Mouse (Mus musculus): Measurements from ENCODE around the gene Smpd3. TPM values are rescaled to one million over a fixed set of nuclear protein-coding genes. Genes with fewer than 3 reads are reported as not detected.
"Not testable (repeated sequence)": the region's sequence is repeated elsewhere in the genome, so short reads cannot be mapped to it uniquely, and the experiment has no call there.

Gene Smpd3
- polyA plus RNA-seq, 1 experiment from 2014 or later = 0.49 TPM

- DNase-seq (ENCODE audit: low spot score); H3K36me3 ChIP-seq (ENCODE audit: control insufficient read depth, insufficient read depth, low read length); H3K27me3 ChIP-seq (ENCODE audit: control insufficient read depth, insufficient read depth, low read length); H3K27ac ChIP-seq (replicated peaks; ENCODE audit: low read depth, low read length); H3K4me3 ChIP-seq (ENCODE audit: low read depth, low read length); H3K9ac ChIP-seq (ENCODE audit: low read length); H3K4me1 ChIP-seq (ENCODE audit: control insufficient read depth, insufficient read depth, low read length); ATAC-seq (ENCODE audit: insufficient number of reproducible peaks, low FRiP score, low TSS enrichment, low read depth); H3K9me3 ChIP-seq (ENCODE audit: control insufficient read depth, low read length); H3K4me2 ChIP-seq (ENCODE audit: low read depth, severe bottlenecking): not testable (repeated sequence)
- WGBS = 51% methylated on average over 2 of the region's 2 CpGs
These were observed 31.0 kb downstream of the Smpd3 start for GRCm38 (mm10) chr8:106306711-106307248.

- ATAC-seq (ENCODE audit: insufficient number of reproducible peaks, low FRiP score, low TSS enrichment, low read depth) (no peak), DNase-seq (ENCODE audit: low spot score) (no peak)
- Histone ChIP-seq H3K4me2 (ENCODE audit: low read depth, severe bottlenecking) (no peak overlapping the region), H3K4me3 (ENCODE audit: low read depth, low read length) (no peak overlapping the region), H3K9me3 (ENCODE audit: control insufficient read depth, low read length) (no peaks in the 10 kb centered on the region), H3K36me3 (ENCODE audit: control insufficient read depth, insufficient read depth, low read length) (no peaks in the 10 kb centered on the region), H3K27ac (replicated peaks; ENCODE audit: low read depth, low read length) (no peak overlapping the region), H3K4me1 (ENCODE audit: control insufficient read depth, insufficient read depth, low read length) (no peaks in the 10 kb centered on the region), H3K9ac (ENCODE audit: low read length) (no peak overlapping the region), H3K27me3 (ENCODE audit: control insufficient read depth, insufficient read depth, low read length) (no peaks in the 10 kb centered on the region)
- 83% methylated on average over 1 of the region's 1 CpGs for WGBS
These were observed 31.7 kb downstream of the Smpd3 start for GRCm38 (mm10) chr8:106306076-106306475.

GRCm38 (mm10) chr8:106305301-106305700, 32.5 kb downstream of the Smpd3 start:
- Histone ChIP-seq H3K36me3 (ENCODE audit: control insufficient read depth, insufficient read depth, low read length) (no peaks in the 10 kb centered on the region), H3K9ac (ENCODE audit: low read length) (no peak overlapping the region), H3K27ac (replicated peaks; ENCODE audit: low read depth, low read length) (no peak overlapping the region), H3K4me1 (ENCODE audit: control insufficient read depth, insufficient read depth, low read length) (no peaks in the 10 kb centered on the region), H3K9me3 (ENCODE audit: control insufficient read depth, low read length) (no peaks in the 10 kb centered on the region), H3K27me3 (ENCODE audit: control insufficient read depth, insufficient read depth, low read length) (no peaks in the 10 kb centered on the region), H3K4me3 (ENCODE audit: low read depth, low read length) (no peak overlapping the region), H3K4me2 (ENCODE audit: low read depth, severe bottlenecking) (no peak overlapping the region)
- 92% methylated on average over 3 of the region's 3 CpGs for WGBS
- DNase-seq (ENCODE audit: low spot score) = no peak
- no peak for ATAC-seq (ENCODE audit: insufficient number of reproducible peaks, low FRiP score, low TSS enrichment, low read depth)

- Histone ChIP-seq H3K9ac (ENCODE audit: low read length) (no peak overlapping the region), H3K27me3 (ENCODE audit: control insufficient read depth, insufficient read depth, low read length) (no peaks in the 10 kb centered on the region), H3K27ac (replicated peaks; ENCODE audit: low read depth, low read length) (no peak overlapping the region), H3K4me2 (ENCODE audit: low read depth, severe bottlenecking) (no peak overlapping the region), H3K4me1 (ENCODE audit: control insufficient read depth, insufficient read depth, low read length) (no peaks in the 10 kb centered on the region), H3K36me3 (ENCODE audit: control insufficient read depth, insufficient read depth, low read length) (no peaks in the 10 kb centered on the region), H3K9me3 (ENCODE audit: control insufficient read depth, low read length) (no peaks in the 10 kb centered on the region), H3K4me3 (ENCODE audit: low read depth, low read length) (no peak overlapping the region)
- WGBS = 85% methylated on average over 6 of the region's 6 CpGs
- ATAC-seq (ENCODE audit: insufficient number of reproducible peaks, low FRiP score, low TSS enrichment, low read depth) = no peak
- DNase-seq (ENCODE audit: low spot score) = no peak
These were observed 33.5 kb downstream of the Smpd3 start for GRCm38 (mm10) chr8:106304321-106304720.

- DNase-seq (ENCODE audit: low spot score) = no peak
- 82% methylated on average over 9 of the region's 9 CpGs for WGBS
- Histone ChIP-seq H3K9ac (ENCODE audit: low read length) (no peak overlapping the region), H3K27me3 (ENCODE audit: control insufficient read depth, insufficient read depth, low read length) (no peaks in the 10 kb centered on the region), H3K36me3 (ENCODE audit: control insufficient read depth, insufficient read depth, low read length) (no peaks in the 10 kb centered on the region), H3K9me3 (ENCODE audit: control insufficient read depth, low read length) (no peaks in the 10 kb centered on the region), H3K4me3 (ENCODE audit: low read depth, low read length) (no peak overlapping the region), H3K4me2 (ENCODE audit: low read depth, severe bottlenecking) (no peak overlapping the region), H3K4me1 (ENCODE audit: control insufficient read depth, insufficient read depth, low read length) (no peaks in the 10 kb centered on the region), H3K27ac (replicated peaks; ENCODE audit: low read depth, low read length) (no peak overlapping the region)
- ATAC-seq (ENCODE audit: insufficient number of reproducible peaks, low FRiP score, low TSS enrichment, low read depth) = no peak
These were observed 36.8 kb downstream of the Smpd3 start for GRCm38 (mm10) chr8:106300739-106301715.

- Histone ChIP-seq H3K4me3 (ENCODE audit: low read depth, low read length) (no peak overlapping the region), H3K9ac (ENCODE audit: low read length) (no peak overlapping the region), H3K27me3 (ENCODE audit: control insufficient read depth, insufficient read depth, low read length) (no peaks in the 10 kb centered on the region), H3K4me2 (ENCODE audit: low read depth, severe bottlenecking) (no peak overlapping the region), H3K4me1 (ENCODE audit: control insufficient read depth, insufficient read depth, low read length) (no peaks in the 10 kb centered on the region), H3K9me3 (ENCODE audit: control insufficient read depth, low read length) (no peaks in the 10 kb centered on the region), H3K27ac (replicated peaks; ENCODE audit: low read depth, low read length) (no peak overlapping the region), H3K36me3 (ENCODE audit: control insufficient read depth, insufficient read depth, low read length) (no peaks in the 10 kb centered on the region)
- no peak for ATAC-seq (ENCODE audit: insufficient number of reproducible peaks, low FRiP score, low TSS enrichment, low read depth)
- WGBS = 80% methylated on average over 3 of the region's 3 CpGs
- DNase-seq (ENCODE audit: low spot score) = no peak
These were observed 38.1 kb downstream of the Smpd3 start for GRCm38 (mm10) chr8:106299686-106300085.

GRCm38 (mm10) chr8:106298846-106299245, 38.9 kb downstream of the Smpd3 start:
- ATAC-seq (ENCODE audit: insufficient number of reproducible peaks, low FRiP score, low TSS enrichment, low read depth) (no peak), DNase-seq (ENCODE audit: low spot score) (no peak)
- Histone ChIP-seq H3K4me3 (ENCODE audit: low read depth, low read length) (no peak overlapping the region), H3K4me1 (ENCODE audit: control insufficient read depth, insufficient read depth, low read length) (no peaks in the 10 kb centered on the region), H3K9me3 (ENCODE audit: control insufficient read depth, low read length) (no peaks in the 10 kb centered on the region), H3K9ac (ENCODE audit: low read length) (no peak overlapping the region), H3K4me2 (ENCODE audit: low read depth, severe bottlenecking) (no peak overlapping the region), H3K27ac (replicated peaks; ENCODE audit: low read depth, low read length) (no peak overlapping the region), H3K27me3 (ENCODE audit: control insufficient read depth, insufficient read depth, low read length) (no peaks in the 10 kb centered on the region), H3K36me3 (ENCODE audit: control insufficient read depth, insufficient read depth, low read length) (no peaks in the 10 kb centered on the region)
- WGBS = 73% methylated on average over 1 of the region's 1 CpGs

GRCm38 (mm10) chr8:106298261-106298660, 39.5 kb downstream of the Smpd3 start:
- H3K4me1 ChIP-seq (ENCODE audit: control insufficient read depth, insufficient read depth, low read length) = no peaks in the 10 kb centered on the region
- ATAC-seq (ENCODE audit: insufficient number of reproducible peaks, low FRiP score, low TSS enrichment, low read depth) (no peak), DNase-seq (ENCODE audit: low spot score) (no peak)
- H3K9ac ChIP-seq (ENCODE audit: low read length) = no peak overlapping the region
- H3K27me3 ChIP-seq (ENCODE audit: control insufficient read depth, insufficient read depth, low read length) = no peaks in the 10 kb centered on the region
- H3K4me3 ChIP-seq (ENCODE audit: low read depth, low read length) = no peak overlapping the region
- H3K36me3 ChIP-seq (ENCODE audit: control insufficient read depth, insufficient read depth, low read length) = no peaks in the 10 kb centered on the region
- WGBS = 74% methylated on average over 5 of the region's 5 CpGs
- H3K27ac ChIP-seq (replicated peaks; ENCODE audit: low read depth, low read length) = no peak overlapping the region
- H3K9me3 ChIP-seq (ENCODE audit: control insufficient read depth, low read length) = no peaks in the 10 kb centered on the region
- no peak overlapping the region for H3K4me2 ChIP-seq (ENCODE audit: low read depth, severe bottlenecking)

Measured in limb, embryonic 11.5 days (tissue).